Mouse (Mus musculus) left cerebral cortex, postnatal 14 days (tissue): ENCODE data around the gene Ipo4. TPM values are rescaled to one million over a fixed set of nuclear protein-coding genes. Genes with fewer than 3 reads are reported as not detected.

Source experiments
- DNase-seq, 2 experiments: peaks; one replicate each; pipeline ENCODE4 v3.0.0; 2021 to 2022; ENCODE audit warnings: low spot score in 2 of 2, mixed read lengths in 1 of 2
- intact Hi-C: fragments of 180-260 bp; cut with DNase I; formaldehyde crosslinking; loops from one replicate; pipeline ENCODE4 v1.15.1; 2025
- total RNA-seq, 2 experiments: library from RNA; stranded (reverse); gene quantifications; 2 replicates each; pipeline ENCODE4 v1.2.3; 2021

The Ipo4 gene
- total RNA-seq, 2 experiments from 2014 or later: 123 to 171 TPM

- peak in 1 of 2 experiments; percentile 74 for DNase-seq
- intact Hi-C loops: no loop called here
Measured at GRCm38 (mm10) chr14:55596036-55596690, 39.6 kb downstream of the Ipo4 start.

- DNase-seq: no peak
Measured at GRCm38 (mm10) chr14:55592226-55592625, 43.5 kb downstream of the Ipo4 start.

DNA sequence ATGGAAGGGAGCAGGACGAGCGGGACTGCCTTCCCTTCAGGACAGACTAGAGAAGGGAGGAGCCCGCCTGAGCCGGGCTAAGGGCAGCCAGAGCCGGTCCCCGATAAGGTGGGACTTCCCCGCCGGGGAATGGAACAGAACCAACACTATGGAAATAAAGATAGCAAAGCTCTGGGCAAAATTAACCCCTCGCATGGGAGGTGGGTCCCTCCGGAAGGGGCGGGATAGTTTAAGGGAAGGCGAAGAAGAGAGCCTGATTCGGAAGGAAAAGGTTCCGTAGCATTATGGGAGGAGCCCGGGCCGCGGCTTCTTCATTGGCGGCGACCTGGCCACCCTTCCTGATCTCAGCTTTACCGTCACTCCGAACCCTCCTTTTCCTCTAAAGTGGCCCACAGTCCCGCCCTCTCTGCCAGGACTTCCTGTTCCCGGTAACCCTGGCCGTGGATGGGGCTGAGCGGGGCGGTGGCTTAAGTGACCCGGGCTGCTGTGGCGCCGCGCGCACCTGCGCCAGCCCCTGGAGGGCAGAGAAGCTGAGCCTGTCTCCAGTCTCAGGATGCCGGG, 44.3 kb downstream of the Ipo4 start, which contains the start of gene Rnf31:
Gene Rnf31, plus strand, starts transcription at position 378 of the 561 bp plus-strand sequence.
- intact Hi-C loops: no loop called here
- DNase-seq: peak; percentile 95

More at GRCm38 (mm10) chr14:55592226-55592625, 43.5 kb downstream of the Ipo4 start:
- intact Hi-C loops: no loop called here

DNA sequence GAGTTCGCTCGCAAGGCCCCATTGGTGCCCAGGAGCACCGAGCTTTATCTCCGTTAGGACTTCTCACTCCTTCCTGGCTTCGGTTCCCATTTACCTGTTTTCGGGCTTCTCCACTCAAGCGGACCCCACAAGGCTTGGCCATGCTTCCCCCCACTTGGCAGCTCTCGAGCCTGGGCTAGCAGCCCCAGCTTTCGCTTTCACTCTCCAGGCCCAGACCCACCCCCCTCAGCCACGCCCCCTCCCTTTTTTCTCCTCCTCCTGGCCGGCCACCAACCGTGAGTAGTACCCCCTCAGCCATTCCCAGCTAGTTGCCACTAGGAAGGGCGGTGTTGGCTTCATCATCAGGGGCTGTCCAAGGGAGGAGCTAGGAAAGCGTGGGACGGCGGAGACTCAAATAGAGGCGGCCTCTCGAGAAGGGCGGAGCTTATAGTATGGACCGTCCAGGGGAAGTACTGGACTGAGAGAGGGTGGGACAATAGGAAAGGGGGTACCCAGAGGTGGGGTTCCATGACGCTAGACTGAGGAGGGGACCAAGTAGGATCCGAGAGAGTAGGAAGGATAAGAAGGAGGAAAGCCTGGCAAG, 44.9 kb downstream of the Ipo4 start, which contains the start of gene Psme2:
Gene Psme2, minus strand, starts transcription at position 366 of the 583 bp plus-strand sequence.
- DNase-seq: peak; percentile 91 to 95
- intact Hi-C loops: no loop called here

DNA sequence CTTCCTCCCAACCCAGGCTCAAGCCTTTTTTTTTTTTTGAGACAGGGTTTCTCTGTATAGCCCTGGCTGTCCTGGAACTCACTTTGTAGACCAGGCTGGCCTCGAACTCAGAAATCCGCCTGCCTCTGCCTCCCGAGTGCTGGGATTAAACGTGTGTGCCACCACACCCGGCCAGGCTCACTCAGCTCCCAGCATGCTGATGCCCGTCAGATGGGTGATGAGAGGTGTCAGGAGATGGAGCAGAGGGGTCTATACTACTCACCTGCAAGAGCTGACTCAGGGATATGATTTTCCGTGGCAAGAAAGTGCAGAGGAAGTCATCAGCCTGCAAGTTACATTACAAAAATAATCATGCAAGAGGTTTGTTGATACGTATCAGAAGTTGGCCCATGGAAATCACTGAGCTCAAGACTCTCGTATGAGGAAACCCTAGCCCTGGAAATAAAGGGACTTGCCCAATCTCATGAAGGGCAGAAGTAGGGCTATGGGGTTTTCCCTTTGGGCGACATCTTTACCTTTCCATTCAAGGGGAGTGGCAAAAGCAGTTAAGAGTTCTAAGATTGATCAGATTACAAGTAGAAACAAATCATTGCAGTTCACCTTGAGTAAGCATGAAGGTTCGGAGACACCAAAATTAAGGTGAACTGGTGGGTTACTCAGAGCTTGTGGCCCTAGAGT, 45.8 kb downstream of the Ipo4 start:
- intact Hi-C loops: no loop called here
- no peak for DNase-seq

- no peak for DNase-seq
- intact Hi-C loops: no loop called here
Measured at GRCm38 (mm10) chr14:55589271-55589670, 46.5 kb downstream of the Ipo4 start.

DNA sequence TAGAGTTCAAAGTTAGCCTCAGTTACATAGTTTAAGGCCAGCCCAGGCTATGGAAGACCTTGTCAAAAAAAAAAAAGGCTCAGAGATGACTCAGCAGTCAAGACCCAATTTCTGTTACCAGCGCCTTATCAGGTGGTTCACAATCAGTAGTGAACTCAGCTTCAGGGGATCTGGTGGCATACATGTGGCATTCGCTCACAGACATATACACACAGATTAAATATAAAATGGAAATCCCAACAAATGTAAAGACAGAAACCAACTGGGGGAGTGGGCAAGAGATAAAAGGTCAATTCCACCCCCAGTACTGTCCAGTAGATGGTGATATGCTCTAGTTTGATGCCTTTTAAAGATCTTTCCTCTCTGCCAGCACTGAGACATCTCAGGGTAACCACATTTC, 49.6 kb downstream of the Ipo4 start:
- intact Hi-C loops: no loop called here

DNA sequence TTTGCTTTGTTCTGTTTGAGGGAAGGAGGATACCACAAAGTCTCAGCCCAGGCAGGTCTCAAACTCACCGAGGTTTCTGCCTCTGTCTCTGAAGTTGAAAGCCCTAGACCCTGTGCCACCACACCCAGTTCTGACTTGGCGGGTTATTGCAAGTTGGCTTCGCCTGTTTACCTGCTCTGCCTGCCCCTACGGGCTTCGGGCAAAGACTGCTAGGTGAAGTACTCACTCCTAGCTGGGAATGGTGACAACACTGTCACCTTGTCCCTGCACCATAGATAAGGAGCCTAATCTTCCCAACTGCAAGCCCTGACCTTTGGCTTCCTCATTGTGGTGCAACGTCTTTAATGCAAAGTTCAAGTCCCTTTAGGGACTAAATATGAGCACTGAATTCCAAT, 50.2 kb downstream of the Ipo4 start:
- DNase-seq: no peak
- intact Hi-C loops: no loop called here

More for the DNA sequence above, 49.6 kb downstream of the Ipo4 start:
- no peak for DNase-seq

DNA sequence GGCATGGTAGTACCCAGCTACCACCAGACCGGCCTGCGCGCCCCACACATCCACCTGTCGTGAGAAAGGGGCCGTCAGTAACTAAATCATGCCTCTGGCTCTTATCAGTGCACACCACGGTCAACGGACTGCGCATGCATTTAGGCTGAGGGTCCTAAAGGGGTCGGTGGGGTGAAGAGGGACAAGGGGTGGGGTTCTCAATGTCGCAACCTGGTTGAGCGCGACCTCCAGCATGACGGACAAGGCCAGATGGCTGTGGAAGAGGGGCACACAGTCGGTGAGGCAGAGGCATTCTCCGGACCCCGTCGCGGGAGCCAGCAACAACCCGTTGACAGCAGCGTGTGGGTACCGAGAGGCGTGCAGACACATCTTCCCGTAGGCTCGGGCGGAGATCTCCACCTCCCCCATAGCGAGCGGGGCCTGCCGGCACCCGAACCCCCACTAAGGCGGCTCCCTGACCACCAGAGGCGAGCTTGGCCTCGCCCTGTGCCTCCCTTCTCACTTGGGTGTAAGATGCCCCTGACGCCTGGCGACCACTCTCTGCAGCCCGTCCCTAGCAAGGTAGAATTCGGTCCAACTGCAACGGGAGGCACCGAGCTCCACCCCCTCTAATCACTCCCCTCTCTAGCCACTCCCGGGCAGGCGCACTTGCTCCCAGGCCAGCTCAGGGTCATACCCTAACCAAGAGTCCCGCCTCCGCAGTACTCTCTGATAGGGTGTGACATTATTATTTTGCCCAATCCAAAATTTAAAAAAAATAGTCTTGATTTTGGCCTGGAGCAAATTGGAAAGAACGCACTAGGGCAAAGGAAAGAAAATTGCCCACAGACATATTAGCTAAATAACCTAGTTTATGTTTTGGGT, 50.8 kb downstream of the Ipo4 start, which contains the start of gene Emc9:
Gene Emc9, minus strand, starts transcription at position 601 of the 864 bp plus-strand sequence.
- intact Hi-C loops: no loop called here
- peak in 1 of 2 experiments; percentile 49 for DNase-seq

DNA sequence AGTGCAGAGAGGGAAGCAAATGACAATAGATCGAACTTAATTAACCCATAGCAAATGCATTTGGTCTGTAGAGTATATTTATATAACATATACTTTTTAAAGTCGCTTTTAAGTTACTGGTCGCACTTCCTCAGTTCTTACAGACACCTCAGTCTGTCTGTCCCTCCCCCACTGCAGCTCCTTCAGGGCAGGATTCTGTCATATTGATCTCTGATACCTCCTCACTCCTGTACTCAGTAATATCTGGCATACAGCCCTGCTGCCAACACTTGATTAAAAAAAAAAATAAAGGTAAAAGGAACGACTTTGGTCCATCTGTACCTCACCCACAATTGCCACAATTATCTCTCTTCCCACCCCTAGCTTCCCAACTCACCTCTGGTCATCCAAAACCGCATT, 51.5 kb downstream of the Ipo4 start:
- no peak for DNase-seq
- intact Hi-C loops: no loop called here

DNA sequence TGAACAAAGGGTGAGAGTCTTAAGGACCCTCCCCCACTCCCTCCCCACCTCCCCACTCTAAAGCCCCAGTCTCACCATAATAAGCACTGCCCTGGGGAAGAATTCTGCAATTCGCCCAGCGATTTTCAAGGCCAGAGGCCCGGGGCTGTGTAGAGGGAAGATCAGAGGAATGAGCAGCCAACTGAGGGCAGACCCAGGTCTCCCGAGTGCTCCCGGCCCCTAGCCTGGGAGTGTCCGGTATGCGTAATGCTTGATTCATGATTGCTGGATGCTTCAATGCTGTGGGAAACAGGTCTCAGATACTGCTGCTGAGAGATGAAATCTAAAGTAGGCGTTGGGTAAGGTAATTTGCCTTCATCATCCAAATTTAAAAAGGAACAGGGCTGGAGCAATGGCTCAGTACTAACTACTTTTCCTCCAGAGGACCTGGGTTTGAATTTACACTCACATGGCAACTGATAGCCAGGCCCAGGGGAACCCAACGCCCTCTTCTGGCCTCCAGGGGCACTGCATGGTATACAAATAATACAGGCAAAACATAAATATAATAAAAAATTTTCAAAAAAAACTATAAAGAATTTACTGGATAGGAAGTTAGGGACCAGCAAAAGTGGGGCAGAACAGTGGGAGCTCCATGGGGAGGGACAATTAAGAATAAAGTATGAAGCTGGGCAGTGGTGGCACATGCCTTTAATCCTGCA, 53.6 kb downstream of the Ipo4 start:
- intact Hi-C loops: no loop called here
- DNase-seq: no peak

GRCm38 (mm10) chr14:55580731-55581130, 55.0 kb downstream of the Ipo4 start:
- no peak for DNase-seq
- intact Hi-C loops: no loop called here

DNA sequence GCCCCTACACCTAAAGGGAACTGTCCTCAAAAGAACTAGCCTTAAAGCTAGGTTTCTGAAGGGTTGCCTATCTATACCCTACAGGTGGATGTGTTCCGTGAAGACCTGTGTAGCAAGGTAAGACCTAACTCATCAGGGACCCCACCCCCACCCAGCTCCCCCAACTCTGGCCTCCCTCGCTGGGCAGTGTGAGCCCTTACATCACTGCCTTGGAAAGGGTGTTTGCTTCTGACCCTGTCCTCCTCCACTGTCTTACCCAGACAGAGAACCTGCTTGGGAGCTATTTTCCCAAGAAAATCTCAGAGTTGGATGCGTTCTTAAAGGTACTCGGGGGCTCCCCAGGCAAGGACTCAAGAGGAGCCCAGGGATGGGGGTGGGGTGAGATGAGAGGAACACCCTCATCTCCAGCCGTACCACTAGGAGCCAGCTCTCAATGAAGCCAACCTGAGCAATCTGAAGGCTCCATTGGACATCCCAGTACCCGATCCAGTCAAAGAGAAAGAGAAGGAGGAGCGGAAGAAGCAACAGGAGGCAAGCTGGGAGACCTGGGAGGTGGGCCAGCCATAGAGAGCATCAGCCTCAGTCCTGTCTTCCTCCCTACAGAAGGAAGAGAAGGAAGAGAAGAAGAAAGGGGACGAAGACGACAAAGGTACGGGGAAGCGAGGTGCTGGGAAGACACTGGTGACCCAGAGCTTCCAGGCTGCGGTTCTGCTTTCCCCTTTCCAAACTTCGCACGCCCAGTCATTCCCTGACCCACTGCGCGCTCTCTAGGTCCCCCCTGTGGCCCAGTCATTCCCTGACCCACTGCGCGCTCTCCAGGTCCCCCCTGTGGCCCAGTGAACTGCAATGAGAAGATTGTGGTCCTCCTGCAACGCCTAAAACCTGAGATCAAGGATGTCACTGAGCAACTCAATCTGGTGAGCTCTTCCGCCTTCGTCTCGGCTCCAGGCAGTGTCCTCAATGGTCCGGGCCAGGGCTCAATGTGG, 56.0 kb downstream of the Ipo4 start:
- intact Hi-C loops: no loop called here
- no peak for DNase-seq

DNA sequence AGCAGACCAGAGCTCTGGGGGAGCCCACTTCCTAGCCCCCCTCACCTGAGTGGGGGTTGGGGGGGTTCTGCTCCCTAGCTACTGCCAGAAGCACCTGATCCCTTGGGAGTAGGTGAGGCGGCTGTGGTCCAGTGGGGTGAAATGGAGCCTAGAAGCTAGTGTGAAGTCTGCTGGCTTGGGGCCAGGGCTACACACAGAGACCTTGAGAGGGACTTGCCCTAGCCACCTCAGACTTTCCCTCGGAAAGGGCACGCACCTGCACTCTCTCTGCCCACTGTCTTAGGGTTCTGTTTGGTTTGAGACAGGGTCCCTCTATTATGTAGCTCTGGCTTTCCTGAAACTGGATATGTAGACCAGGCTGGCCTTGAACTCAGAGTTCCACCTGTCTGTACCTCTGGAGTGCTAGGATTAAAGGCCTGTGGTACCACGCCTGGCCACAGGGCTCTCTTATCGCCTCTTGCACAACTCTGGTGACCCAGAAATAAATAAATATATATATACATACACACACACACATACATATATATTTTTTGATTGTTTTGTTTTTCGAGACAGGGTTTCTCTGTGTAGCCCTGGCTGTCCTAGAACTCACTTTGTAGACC, 57.0 kb downstream of the Ipo4 start:
- intact Hi-C loops: no loop called here
- peak in 1 of 2 experiments; percentile 42 for DNase-seq

GRCm38 (mm10) chr14:55577871-55578667, 57.7 kb downstream of the Ipo4 start, which contains the start of gene Psme1:
Psme1 (plus strand) TSS chr14:55578123.
- intact Hi-C loops: no loop called here
- DNase-seq: peak; percentile 67 to 75

- no peak for DNase-seq
- intact Hi-C loops: no loop called here
Measured at GRCm38 (mm10) chr14:55576376-55576775, 59.4 kb downstream of the Ipo4 start.
